Mouse (Mus musculus) neural tube, embryonic 10.5 days (tissue): ENCODE measurements at regions not wholly inside any gene's neighbourhood (a gene's known extent, or its start where the extent isn't known, plus 50 kb on each side); places are given as distances from the start of the nearest gene placed in this dataset.

ENCODE experiments used
- DNase-seq: peaks from one replicate; pipeline ENCODE4 v3.0.0-alpha.2; 2017; ENCODE audit warnings: low spot score; ENCODE audit errors: extremely low spot score

- DNase-seq = no peak
Observed at GRCm38 (mm10) chr13:52046020-52046419, 199.5 kb downstream of the Gadd45g start.

- DNase-seq = no peak
Observed at GRCm38 (mm10) chr13:52046700-52047099, 200.2 kb downstream of the Gadd45g start.

GRCm38 (mm10) chr13:52047937-52048336 is 201.5 kb downstream of the Gadd45g start:
- no peak for DNase-seq

GRCm38 (mm10) chr13:52048777-52049176 is 202.3 kb downstream of the Gadd45g start:
- no peak for DNase-seq

GRCm38 (mm10) chr13:52049249-52049648 is 202.8 kb downstream of the Gadd45g start:
- DNase-seq = no peak

GRCm38 (mm10) chr13:52055741-52056140 is 209.3 kb downstream of the Gadd45g start:
- no peak for DNase-seq

- DNase-seq = no peak
Observed at GRCm38 (mm10) chr13:52057456-52057855, 211.0 kb downstream of the Gadd45g start.

GRCm38 (mm10) chr13:52059756-52060417 is 213.4 kb downstream of the Gadd45g start:
- DNase-seq = no peak

GRCm38 (mm10) chr13:52060418-52060870 is 214.0 kb downstream of the Gadd45g start:
- DNase-seq = no peak

- DNase-seq = no peak
Observed at GRCm38 (mm10) chr13:52061454-52061853, 215.0 kb downstream of the Gadd45g start.

GRCm38 (mm10) chr13:52061881-52062280 is 215.4 kb downstream of the Gadd45g start:
- no peak for DNase-seq

GRCm38 (mm10) chr13:52062576-52062975 is 216.1 kb downstream of the Gadd45g start:
- no peak for DNase-seq

GRCm38 (mm10) chr13:52065274-52065673 is 218.8 kb downstream of the Gadd45g start:
- DNase-seq = no peak

- DNase-seq = no peak
Observed at GRCm38 (mm10) chr13:52065720-52066119, 219.2 kb downstream of the Gadd45g start.

GRCm38 (mm10) chr13:52067048-52067447 is 220.6 kb downstream of the Gadd45g start:
- DNase-seq = no peak

GRCm38 (mm10) chr13:52068886-52069439 is 222.5 kb downstream of the Gadd45g start:
- no peak for DNase-seq

- no peak for DNase-seq
Observed at GRCm38 (mm10) chr13:52069714-52070113, 223.2 kb downstream of the Gadd45g start.

GRCm38 (mm10) chr13:52070731-52071663 is 224.5 kb downstream of the Gadd45g start:
- no peak for DNase-seq

GRCm38 (mm10) chr13:52077616-52078015 is 231.1 kb downstream of the Gadd45g start:
- no peak for DNase-seq

- no peak for DNase-seq
Observed at GRCm38 (mm10) chr13:52078561-52078960, 232.1 kb downstream of the Gadd45g start.

GRCm38 (mm10) chr13:52079678-52080246 is 233.3 kb downstream of the Gadd45g start:
- DNase-seq = no peak
